Mouse (Mus musculus): Measurements from ENCODE around the gene Gm20390.

DNA sequence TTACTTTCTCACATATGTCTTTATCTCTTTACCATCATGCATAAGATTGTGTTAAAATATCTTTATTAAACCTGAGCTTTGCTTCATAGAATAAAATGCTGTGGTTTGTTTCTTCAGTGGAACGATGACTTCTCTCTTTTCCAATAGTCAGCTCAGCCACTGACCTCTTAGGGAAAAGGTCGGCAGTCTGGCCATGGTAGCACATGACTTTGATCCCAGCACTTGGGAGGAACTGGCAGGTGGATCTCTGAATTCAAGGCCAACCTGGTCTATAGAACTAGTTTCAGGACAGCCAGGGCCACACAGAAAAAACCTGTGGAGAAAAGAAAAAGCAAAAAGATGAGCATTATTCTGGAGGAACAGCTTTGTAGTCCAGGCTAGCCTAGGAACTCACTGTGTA is 35.3 kb upstream of the Gm20390 start:
- no peak for TF ChIP-seq CTCF (IDR thresholded peaks at IDR 0.05; ENCODE audit: low read depth)
- no peak for TF ChIP-seq EP300 (IDR thresholded peaks at IDR 0.05; ENCODE audit: low read depth)

All from liver, embryonic 14.5 days (tissue).